Mouse (Mus musculus) brown adipose tissue, adult 24 weeks (tissue): Measurements from ENCODE around the gene Mlkl. TPM values are rescaled to one million over a fixed set of nuclear protein-coding genes. Genes with fewer than 3 reads are reported as not detected.
"Not testable (repeated sequence)": the region's sequence is repeated elsewhere in the genome, so short reads cannot be mapped to it uniquely, and the experiment has no call there.

Experiments
- H3K27ac ChIP-seq: fragments of 200-500 bp; replicated peaks from 2 replicates; pipeline ENCODE4 v1.5.1; 2012; ENCODE audit warnings: low read depth, mild to moderate bottlenecking, low read length
- H3K4me1 ChIP-seq: fragments of 200-500 bp; 2 replicates; pipeline ENCODE4 v1.6.1; 2012; ENCODE audit warnings: low read length, mixed read lengths; ENCODE audit not compliant: control insufficient read depth, insufficient read depth, insufficient read length
- H3K4me3 ChIP-seq: fragments of 200-500 bp; 2 replicates; pipeline ENCODE4 v1.5.1; 2012; ENCODE audit warnings: low read depth, mild to moderate bottlenecking, low read length, moderate library complexity; ENCODE audit not compliant: insufficient read depth
- polyA plus RNA-seq: library from polyadenylated mRNA; stranded (reverse); fragments of >200 nt; gene quantifications from 2 replicates; pipeline ENCODE4 v1.2.4, GENCODE M21; 2012; ENCODE audit not compliant: missing spikeins, insufficient read depth, insufficient read length

Mlkl gene
- polyA plus RNA-seq, 1 experiment, result 2.8 TPM

DNA sequence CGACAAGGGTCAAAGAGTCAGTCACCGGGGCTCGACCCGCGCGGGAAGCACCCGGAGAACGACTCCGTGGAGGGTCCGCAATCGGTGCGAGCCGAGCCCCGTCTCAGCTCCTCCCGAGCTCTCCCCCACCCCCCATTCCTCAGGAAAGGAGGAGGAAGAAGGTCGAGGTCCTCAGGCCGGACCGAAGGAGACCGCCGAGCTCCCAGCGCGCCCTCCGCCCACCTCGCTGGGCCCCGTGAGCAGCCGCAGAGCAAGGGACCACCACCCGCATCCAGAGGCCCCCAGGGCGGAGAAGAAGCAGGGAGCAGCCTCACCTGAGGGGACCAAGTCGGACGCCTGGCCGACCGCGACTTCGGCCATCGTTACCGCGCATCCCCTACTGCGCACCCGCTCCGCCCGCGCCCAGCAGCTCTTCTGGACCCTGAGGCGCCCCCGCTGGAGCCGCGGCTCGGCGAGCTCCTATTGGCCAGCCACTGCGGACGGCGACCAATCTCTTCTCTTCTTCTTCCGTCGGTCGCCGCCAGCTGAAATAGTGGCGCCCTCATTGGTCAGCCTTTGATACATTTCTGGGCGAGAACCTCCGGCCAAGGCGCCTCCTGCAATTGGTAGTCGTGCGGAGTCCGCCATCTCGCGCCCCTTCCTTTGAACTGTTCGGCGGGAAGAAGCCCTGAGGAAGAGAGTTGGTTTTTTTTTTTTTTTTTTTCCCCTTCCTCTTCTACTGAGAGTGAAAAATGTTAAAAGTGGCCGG lies 38.0 kb downstream of the Mlkl start, which contains the start of gene Rfwd3:
Gene Rfwd3, minus strand, starts transcription at position 402 of the 748 bp plus-strand sequence.
- Histone ChIP-seq H3K27ac (peak within 1 kb of the TSS; percentile 72), H3K4me1 (no peaks in the 10 kb centered on the region), H3K4me3 (peak within 1 kb of the TSS; percentile 92)

DNA sequence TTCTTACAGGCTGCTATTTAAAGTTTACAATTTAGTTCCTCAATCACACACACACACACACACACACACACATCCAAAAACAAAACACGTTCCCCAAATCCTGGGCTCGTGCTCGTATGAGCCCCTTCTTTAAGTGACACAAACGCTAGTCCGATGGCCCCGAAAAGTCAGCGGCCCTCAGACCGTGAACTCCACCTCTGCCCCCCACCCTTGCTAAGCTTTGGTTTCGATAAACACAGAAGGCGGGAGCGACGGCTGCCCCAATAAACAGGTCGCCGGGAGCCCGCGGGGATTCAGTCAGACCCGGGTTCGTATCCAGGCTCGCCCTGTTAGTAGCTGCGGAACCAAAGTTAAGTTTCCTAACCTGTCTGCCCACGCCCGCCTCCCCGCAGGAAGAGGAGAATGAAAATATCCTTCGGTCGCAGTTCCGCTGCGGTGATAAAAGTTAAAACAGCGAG lies 38.6 kb downstream of the Mlkl start:
- peak overlapping the region; percentile 92 for H3K4me3 ChIP-seq
- H3K27ac ChIP-seq, result peak overlapping the region; percentile 37; the same call in 1 of the 2 replicates
- no peaks in the 10 kb centered on the region for H3K4me1 ChIP-seq

DNA sequence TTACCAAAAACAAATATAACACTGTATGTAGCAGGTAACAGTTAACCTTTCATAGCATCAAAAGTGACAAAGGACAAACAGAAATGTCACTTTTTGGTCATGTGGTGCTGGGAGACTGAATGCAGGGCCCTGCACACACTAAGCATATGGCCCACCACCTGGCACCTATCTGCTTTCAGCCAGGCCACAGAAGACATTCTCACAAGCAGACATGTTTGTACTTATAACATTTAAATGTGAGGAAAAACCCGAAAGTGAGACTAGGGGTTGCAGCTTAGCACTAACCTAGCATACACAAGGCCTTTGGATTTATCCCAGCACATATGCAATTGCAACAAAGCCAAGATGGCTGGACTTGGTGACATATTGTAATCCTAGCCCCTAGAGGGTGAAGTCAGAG lies 40.0 kb downstream of the Mlkl start:
- Histone ChIP-seq H3K27ac (no peak overlapping the region), H3K4me3 (no peak overlapping the region)

DNA sequence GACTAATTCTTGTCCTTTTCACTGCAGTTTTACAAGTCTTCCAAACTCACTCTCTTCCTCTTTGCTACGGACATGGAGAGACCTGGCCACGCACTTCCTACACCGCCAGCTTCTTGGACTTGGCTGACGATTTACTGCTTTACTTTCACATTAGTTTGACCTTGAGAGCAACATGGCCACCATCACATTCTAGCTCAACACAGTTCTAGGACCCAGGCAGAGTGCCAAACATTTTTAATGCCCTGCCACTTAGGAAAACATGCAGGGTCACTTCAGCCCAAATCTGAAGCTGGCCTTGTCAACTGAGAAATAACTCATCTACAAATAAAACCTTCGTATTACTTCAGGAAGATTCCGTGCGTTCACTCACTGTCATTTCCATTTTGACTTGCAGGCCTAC lies 46.2 kb downstream of the Mlkl start:
- H3K4me3 ChIP-seq, result no peak overlapping the region
- no peaks in the 10 kb centered on the region for H3K4me1 ChIP-seq
- H3K27ac ChIP-seq, result peak overlapping the region; percentile 84

More for the DNA sequence above, 40.0 kb downstream of the Mlkl start:
- no peaks in the 10 kb centered on the region for H3K4me1 ChIP-seq

DNA sequence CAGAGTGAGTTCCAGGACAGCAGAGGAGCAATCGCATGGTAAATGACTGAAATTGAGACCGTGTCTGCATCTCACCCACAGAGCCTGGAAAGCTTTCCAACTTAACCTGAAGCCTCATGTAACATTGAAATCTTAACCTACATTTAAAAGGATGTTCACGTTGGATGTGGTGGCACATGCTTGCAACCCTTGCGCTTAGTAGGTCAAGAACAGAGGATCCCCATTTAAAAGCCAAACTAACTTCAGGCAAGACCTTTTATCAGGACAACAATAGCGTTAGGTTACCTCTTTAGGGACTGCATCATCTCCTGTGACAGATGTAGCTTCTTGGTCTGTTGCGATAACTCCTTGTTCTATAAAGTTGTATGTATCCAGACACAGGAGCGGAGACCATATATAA lies 47.4 kb downstream of the Mlkl start:
- H3K27ac ChIP-seq, result no peak overlapping the region
- no peaks in the 10 kb centered on the region for H3K4me1 ChIP-seq
- H3K4me3 ChIP-seq, result no peak overlapping the region

DNA sequence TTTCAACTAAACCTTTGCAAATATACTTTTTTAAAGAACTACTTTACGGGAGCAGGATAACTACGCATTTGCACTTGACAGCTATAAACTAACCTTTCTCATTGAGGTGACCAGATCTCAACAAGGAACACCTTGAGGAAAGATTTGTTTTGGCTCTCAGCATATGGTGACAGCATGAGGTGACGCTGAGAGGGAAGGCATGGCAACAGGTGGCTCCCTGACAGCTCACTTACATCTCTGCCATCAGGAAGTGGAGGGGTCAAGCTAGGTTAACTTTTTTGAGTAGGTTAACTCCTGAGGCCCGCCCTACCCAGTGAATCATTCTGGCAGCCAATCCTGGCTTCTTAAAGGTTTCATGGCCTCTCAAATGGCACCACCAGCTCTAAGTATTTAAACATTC lies 52.4 kb downstream of the Mlkl start:
- H3K4me3 ChIP-seq, result no peak overlapping the region
- H3K27ac ChIP-seq, result no peak overlapping the region
- no peaks in the 10 kb centered on the region for H3K4me1 ChIP-seq

DNA sequence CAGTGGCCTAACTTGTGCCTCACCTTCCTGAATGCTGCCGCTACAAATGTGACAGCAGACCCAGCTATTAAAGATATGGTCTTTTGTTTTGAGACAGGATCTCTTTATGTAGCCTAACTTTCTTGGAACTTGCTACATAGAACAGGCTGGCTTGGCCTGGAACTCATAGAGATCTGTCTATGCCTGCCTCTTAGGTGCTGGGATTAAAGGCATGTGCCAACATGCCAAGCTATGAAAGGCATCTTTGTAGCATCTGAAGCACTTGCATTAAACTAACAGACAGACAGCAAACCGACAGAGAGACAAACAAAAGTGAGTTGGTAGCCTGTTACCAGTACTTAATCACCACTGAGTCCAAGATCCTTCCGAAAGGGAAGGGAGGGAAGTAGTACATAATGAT lies 55.9 kb downstream of the Mlkl start:
- Histone ChIP-seq H3K4me1 (no peaks in the 10 kb centered on the region), H3K27ac (no peak overlapping the region), H3K4me3 (no peak overlapping the region)

DNA sequence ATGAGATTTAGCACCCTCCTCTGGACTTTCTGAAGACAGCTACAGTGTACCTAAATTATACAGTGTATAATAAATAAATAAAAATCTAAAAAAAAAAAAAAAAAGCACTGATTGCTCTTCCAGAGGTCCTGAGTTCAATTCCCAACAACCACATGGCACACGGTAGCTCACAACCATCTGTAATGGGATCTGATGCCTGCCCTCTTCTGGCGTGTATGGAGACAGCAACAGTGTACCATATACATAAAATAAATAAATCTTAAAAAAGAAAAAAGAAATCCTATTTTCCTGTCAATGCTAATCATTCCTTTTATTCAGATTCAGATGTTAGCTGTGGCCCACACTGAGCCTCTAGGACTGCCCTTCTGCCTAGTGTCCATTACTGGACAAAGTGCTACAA lies 69.7 kb downstream of the Mlkl start:
- no peaks in the 10 kb centered on the region for H3K4me1 ChIP-seq
- no peak overlapping the region for H3K27ac ChIP-seq
- no peak overlapping the region for H3K4me3 ChIP-seq

DNA sequence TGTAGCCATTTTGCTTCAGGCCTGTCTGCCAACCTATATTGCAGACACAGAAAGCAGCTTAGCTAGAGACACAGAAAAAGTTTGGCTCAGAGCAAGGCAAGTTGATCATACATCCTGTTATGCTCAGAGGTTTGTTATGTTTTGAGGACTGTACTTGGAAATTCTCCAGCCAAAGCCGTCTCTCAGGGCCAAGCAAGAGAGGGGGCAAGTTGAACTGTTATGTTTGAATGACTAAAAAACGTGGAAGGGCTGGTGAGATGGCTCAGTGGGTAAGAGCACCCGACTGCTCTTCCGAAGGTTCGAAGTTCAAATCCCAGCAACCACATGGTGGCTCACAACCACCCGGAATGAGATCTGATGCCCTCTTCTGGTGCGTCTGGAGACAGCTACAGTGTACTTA lies 71.8 kb downstream of the Mlkl start:
- not testable (repeated sequence) for H3K27ac ChIP-seq, H3K4me3 ChIP-seq, H3K4me1 ChIP-seq

DNA sequence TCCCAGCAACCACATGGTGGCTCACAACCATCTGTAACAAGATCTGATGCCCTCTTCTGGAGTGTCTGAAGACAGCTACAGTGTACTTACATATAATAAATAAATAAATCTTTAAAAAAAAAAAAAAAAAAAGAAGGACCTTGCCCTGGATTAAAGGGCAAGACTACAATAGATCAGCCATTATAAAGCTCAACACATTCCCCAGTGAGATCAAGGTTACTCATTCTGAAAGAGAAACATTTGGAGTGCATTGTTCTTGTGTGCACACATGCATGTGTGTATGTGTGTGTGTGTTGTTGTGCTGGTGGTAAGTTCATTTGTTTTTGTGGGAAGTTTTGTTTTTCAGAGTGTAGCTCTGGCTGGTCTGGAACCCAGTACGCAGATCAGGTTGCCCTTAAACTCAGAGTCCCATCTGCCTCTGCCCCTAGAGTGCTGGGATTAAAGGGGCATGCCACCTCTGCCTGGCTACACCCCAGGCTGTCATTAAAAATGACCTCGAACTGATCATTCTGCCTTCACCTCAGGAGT lies 73.2 kb downstream of the Mlkl start:
- no peaks in the 10 kb centered on the region for H3K4me1 ChIP-seq
- H3K27ac ChIP-seq, result no peak overlapping the region
- H3K4me3 ChIP-seq, result no peak overlapping the region

DNA sequence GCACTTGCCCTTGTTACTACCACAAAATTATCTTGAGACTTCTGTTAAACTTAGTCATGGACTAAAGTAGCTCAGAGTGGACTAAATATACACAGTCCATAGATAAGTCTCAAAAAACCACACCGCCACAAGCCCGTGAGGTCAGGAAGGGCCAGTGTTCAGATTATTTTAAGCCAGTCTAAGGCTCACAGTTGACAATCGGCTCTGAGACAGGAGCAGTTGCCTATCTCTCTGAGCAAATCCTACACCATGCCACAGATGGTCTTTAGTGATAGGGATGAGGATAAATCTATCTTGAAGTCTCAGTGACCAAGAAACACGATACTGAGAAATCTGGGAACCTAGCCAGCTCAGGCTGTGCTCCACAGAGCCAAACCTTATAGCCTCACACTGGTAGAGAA lies 76.0 kb downstream of the Mlkl start:
- H3K4me3 ChIP-seq, result no peak overlapping the region
- no peak overlapping the region for H3K27ac ChIP-seq

More for the DNA sequence above, 76.0 kb downstream of the Mlkl start:
- no peaks in the 10 kb centered on the region for H3K4me1 ChIP-seq

Other genes with a start within 250 kb of the Mlkl start
- not detected in 2 replicates for gene Clec18a, start 245.8 kb downstream of the Mlkl start, polyA plus RNA-seq
- gene Pdpr, start 243.5 kb downstream of the Mlkl start, polyA plus RNA-seq, result 21.3 and 50.5 TPM in 2 replicates
- 13.9 and 21.8 TPM in 2 replicates for gene Glg1, start 79.0 kb downstream of the Mlkl start, polyA plus RNA-seq
- 7.0 and 9.1 TPM in 2 replicates for gene Rfwd3, start 38.0 kb downstream of the Mlkl start, polyA plus RNA-seq
- 1.0 TPM in 1 of 2 replicates, not detected in the other for gene Fa2h, start 55.6 kb upstream of the Mlkl start, polyA plus RNA-seq
- gene Wdr59, start 183.9 kb upstream of the Mlkl start, polyA plus RNA-seq, result 4.5 and 4.6 TPM in 2 replicates
- gene Znrf1, start 197.9 kb upstream of the Mlkl start, polyA plus RNA-seq, result 17.6 and 24.9 TPM in 2 replicates